Comparison of ENCODE assay signal across 13 mouse cellular contexts in the genomic region with DNA sequence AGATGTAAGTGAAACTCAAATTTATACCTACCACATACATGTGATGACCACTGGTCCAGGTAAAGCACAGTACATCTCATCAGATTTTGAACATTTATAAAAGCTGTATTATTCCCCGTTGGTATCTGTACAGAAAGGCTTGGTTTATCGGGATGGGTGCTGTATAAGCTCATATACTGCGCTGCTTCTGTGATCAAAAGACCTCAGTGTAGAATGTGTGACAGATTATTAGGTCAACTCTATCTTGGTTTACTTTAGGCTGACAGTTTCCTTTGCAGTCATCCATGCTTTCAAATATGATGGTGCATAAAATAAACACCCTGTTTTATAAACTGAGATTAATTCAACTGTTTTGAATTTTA.
"Had no signal": no experiment of that assay in that cellular context is flagged by ENCODE, and none has a peak within 500 bp of the region (broad histone marks: within the 10 kb centered on the region; RNA-seq: fewer than 3 reads in every experiment).

No protein-coding gene starts in this region.

- H3K4me2 ChIP-seq: kidney, embryonic 15.5 days; limb, embryonic 13.5 days had no signal

- H3K27me3 ChIP-seq: kidney, embryonic 15.5 days; limb, embryonic 13.5 days had no signal

- H3K9me3 ChIP-seq: kidney, embryonic 15.5 days; limb, embryonic 13.5 days had no signal

- H3K36me3 ChIP-seq: kidney, embryonic 15.5 days; limb, embryonic 13.5 days had no signal

- H3K27ac ChIP-seq: kidney, embryonic 15.5 days; limb, embryonic 13.5 days; liver, embryonic 14.5 days had no signal

- H3K9ac ChIP-seq: kidney, embryonic 15.5 days; limb, embryonic 13.5 days; liver, embryonic 14.5 days had no signal

- DNase-seq: kidney, adult 2 months; kidney, postnatal 14 days; left cerebral cortex, postnatal 4 days; lung, adult 18-20 months; lung, postnatal 36 days; retina, postnatal 1 day; right cerebral cortex, postnatal 4 days; spleen, adult 18-20 months; thymus, adult 18-20 months; thymus, postnatal 14 days had no signal

- H3K4me3 ChIP-seq: kidney, embryonic 15.5 days; limb, embryonic 13.5 days had no signal

- H3K4me1 ChIP-seq: kidney, embryonic 15.5 days; limb, embryonic 13.5 days had no signal
